Mouse (Mus musculus): ENCODE measurements around the gene Cdca4. TPM values are rescaled to one million over a fixed set of nuclear protein-coding genes. Genes with fewer than 3 reads are reported as not detected.

The Cdca4 gene
- total RNA-seq, 2 experiments from 2014 or later = 8.8 to 13.0 TPM

Other genes with a start within 250 kb of the Cdca4 start
- gene Inf2, start 240.6 kb downstream of the Cdca4 start, total RNA-seq (2021) = 10 to 100 TPM; 80.9 to 91.4 TPM
- gene Adssl1, start 209.4 kb downstream of the Cdca4 start, total RNA-seq (2021) = 1 to 10 TPM; 2.1 to 2.4 TPM
- 10 to 100 TPM; 17.0 to 19.5 TPM for gene Siva1, start 184.7 kb downstream of the Cdca4 start, total RNA-seq (2021)
- gene Akt1, start 154.5 kb downstream of the Cdca4 start, total RNA-seq (2021) = 100 to 1,000 TPM; 182 to 185 TPM
- under 1 TPM; 0.33 to 0.80 TPM for gene Zbtb42, start 150.6 kb downstream of the Cdca4 start, total RNA-seq (2021)
- 100 to 1,000 TPM; 180 to 199 TPM for gene Cep170b, start 109.0 kb downstream of the Cdca4 start, total RNA-seq (2021)
- gene Pld4, start 68.8 kb downstream of the Cdca4 start, total RNA-seq (2021) = 10 to 100 TPM in 1 of 2 experiments, 1 to 10 TPM in 1; 9.2 to 11.7 TPM
- 10 to 100 TPM; 11.8 to 17.1 TPM for gene Ahnak2, start 26.8 kb downstream of the Cdca4 start, total RNA-seq (2021)
- 10 to 100 TPM; 12.3 to 15.5 TPM for gene Clba1, start 20.5 kb downstream of the Cdca4 start, total RNA-seq (2021)
- gene Gpr132, start 38.8 kb upstream of the Cdca4 start, total RNA-seq (2021) = not detected
- 10 to 100 TPM; 51.6 to 66.5 TPM for gene Jag2, start 100.4 kb upstream of the Cdca4 start, total RNA-seq (2021)
- 10 to 100 TPM; 11.6 to 13.8 TPM for gene Nudt14, start 112.7 kb upstream of the Cdca4 start, total RNA-seq (2021)
- gene Btbd6, start 147.1 kb upstream of the Cdca4 start, total RNA-seq (2021) = 10 to 100 TPM; 52.1 to 57.5 TPM
- gene Brf1, start 171.3 kb upstream of the Cdca4 start, total RNA-seq (2021) = 10 to 100 TPM; 55.7 to 66.6 TPM
- gene Pacs2, start 185.1 kb upstream of the Cdca4 start, total RNA-seq (2021) = 100 to 1,000 TPM; 129 to 132 TPM
- under 1 TPM; 0.45 to 0.64 TPM for gene Tex22, start 245.1 kb upstream of the Cdca4 start, total RNA-seq (2021)